Mouse (Mus musculus) retina, adult 2 months (tissue): ENCODE measurements around the gene Ass1.

Experiments used
- DNase-seq: peaks from one replicate; pipeline ENCODE4 v3.0.0-alpha.2; 2012; ENCODE audit warnings: low read depth, low spot score

Ass1 gene

GRCm38 (mm10) chr2:31484187-31484586 is 14.2 kb downstream of the Ass1 start:
- no peak for DNase-seq

GRCm38 (mm10) chr2:31489166-31489565 is 19.2 kb downstream of the Ass1 start:
- DNase-seq, result no peak

- no peak for DNase-seq
These were observed 20.5 kb downstream of the Ass1 start for GRCm38 (mm10) chr2:31490556-31490955.

- no peak for DNase-seq
These were observed 22.3 kb downstream of the Ass1 start for GRCm38 (mm10) chr2:31492308-31492707.

GRCm38 (mm10) chr2:31493243-31493642 is 23.2 kb downstream of the Ass1 start:
- no peak for DNase-seq

GRCm38 (mm10) chr2:31494315-31494714 is 24.3 kb downstream of the Ass1 start:
- DNase-seq, result no peak

- no peak for DNase-seq
These were observed 25.1 kb downstream of the Ass1 start for GRCm38 (mm10) chr2:31495046-31495476.

- no peak for DNase-seq
These were observed 26.1 kb downstream of the Ass1 start for GRCm38 (mm10) chr2:31496141-31496540.

- DNase-seq, result no peak
These were observed 27.1 kb downstream of the Ass1 start for GRCm38 (mm10) chr2:31497113-31497512.

- DNase-seq, result no peak
These were observed 27.6 kb downstream of the Ass1 start for GRCm38 (mm10) chr2:31497635-31498034.

- DNase-seq, result no peak
These were observed 29.6 kb downstream of the Ass1 start for GRCm38 (mm10) chr2:31499327-31500291.

GRCm38 (mm10) chr2:31500292-31501204 is 30.5 kb downstream of the Ass1 start:
- no peak for DNase-seq

- no peak for DNase-seq
These were observed 31.6 kb downstream of the Ass1 start for GRCm38 (mm10) chr2:31501448-31502130.

- no peak for DNase-seq
These were observed 32.9 kb downstream of the Ass1 start for GRCm38 (mm10) chr2:31502616-31503522.

- DNase-seq, result no peak
These were observed 35.5 kb downstream of the Ass1 start for GRCm38 (mm10) chr2:31505472-31505871.

- DNase-seq, result no peak
These were observed 38.8 kb downstream of the Ass1 start for GRCm38 (mm10) chr2:31508851-31509250.

GRCm38 (mm10) chr2:31511316-31511715 is 41.3 kb downstream of the Ass1 start:
- DNase-seq, result no peak

- DNase-seq, result no peak
These were observed 46.5 kb downstream of the Ass1 start for GRCm38 (mm10) chr2:31516557-31516956.

- DNase-seq, result no peak
These were observed 51.9 kb downstream of the Ass1 start for GRCm38 (mm10) chr2:31521800-31522335.

- DNase-seq, result no peak
These were observed 54.6 kb downstream of the Ass1 start for GRCm38 (mm10) chr2:31524641-31525040.
